In genomic region chr2:60392286-60392685, GRCm38 (mm10) we compare ENCODE assay signal across 16 mouse cellular contexts.
"Had no signal": no experiment of that assay in that cellular context is flagged by ENCODE, and none has a peak within 500 bp of the region (broad histone marks: within the 10 kb centered on the region; RNA-seq: fewer than 3 reads in every experiment).

No protein-coding gene starts in this region.

- H3K9me3 ChIP-seq: neural tube, embryonic 13.5 days; neural tube, embryonic 15.5 days; stomach, embryonic 15.5 days had no signal

- DNase-seq: retina, postnatal 1 day; right cerebral cortex, adult 18-20 months; right cerebral cortex, postnatal 14 days; right cerebral cortex, postnatal 25 days; right cerebral cortex, postnatal 4 days; spleen, adult 18-20 months; thymus, adult 18-20 months; thymus, adult 2 months; thymus, postnatal 14 days; thymus, postnatal 25 days; thymus, postnatal 36 days; thymus, postnatal 4 days had no signal

- H3K27me3 ChIP-seq: neural tube, embryonic 13.5 days; neural tube, embryonic 15.5 days; stomach, embryonic 15.5 days had no signal

- H3K27ac ChIP-seq: neural tube, embryonic 13.5 days; neural tube, embryonic 15.5 days; stomach, embryonic 15.5 days; stomach, postnatal 0 days had no signal

- H3K4me3 ChIP-seq: neural tube, embryonic 13.5 days; neural tube, embryonic 15.5 days; stomach, embryonic 15.5 days had no signal

- H3K4me1 ChIP-seq: neural tube, embryonic 13.5 days; neural tube, embryonic 15.5 days; stomach, embryonic 15.5 days had no signal

- H3K9ac ChIP-seq: neural tube, embryonic 13.5 days; neural tube, embryonic 15.5 days; stomach, embryonic 15.5 days had no signal

- H3K36me3 ChIP-seq: neural tube, embryonic 13.5 days; neural tube, embryonic 15.5 days; stomach, embryonic 15.5 days had no signal
